ENCODE assay signal across 7 mouse cellular contexts in genomic region chr10:115383644-115384220, GRCm38 (mm10). TPM values are rescaled to one million over a fixed set of nuclear protein-coding genes. Genes with fewer than 3 reads are reported as not detected.
DNase-seq lines count a peak whose midpoint lies in the region; ATAC-seq lines count a peak whose summit lies in the region.

No protein-coding gene starts in this region.

- H3K9ac ChIP-seq in intestine, embryonic 14.5 days (ENCODE audit: low read length): peak overlapping the region; percentile 88
- H3K9ac ChIP-seq in neural tube, embryonic 13.5 days: peak overlapping the region; percentile 90

- peak overlapping the region; percentile 94 for H3K4me3 ChIP-seq in megakaryocyte, embryonic 14.5 days (replicated peaks)
- H3K4me3 ChIP-seq in embryonic facial prominence, embryonic 10.5 days: peak overlapping the region; percentile 93
- H3K4me3 ChIP-seq in intestine, embryonic 14.5 days (ENCODE audit: low read depth, low read length): peak overlapping the region; percentile 79
- peak overlapping the region; percentile 96 for H3K4me3 ChIP-seq in neural tube, embryonic 13.5 days

- peaks cover 27% of the 10 kb centered on the region for H3K36me3 ChIP-seq in megakaryocyte, embryonic 14.5 days (replicated peaks; ENCODE audit: low read length)
- peaks cover 26% of the 10 kb centered on the region for H3K36me3 ChIP-seq in embryonic facial prominence, embryonic 10.5 days (replicated peaks)
- peaks cover 1% of the 10 kb centered on the region for H3K36me3 ChIP-seq in intestine, embryonic 14.5 days (ENCODE audit: control insufficient read depth, insufficient read depth, low read length)
- H3K36me3 ChIP-seq in neural tube, embryonic 13.5 days: no peaks in the 10 kb centered on the region

- no peaks in the 10 kb centered on the region for H3K9me3 ChIP-seq in megakaryocyte, embryonic 14.5 days
- H3K9me3 ChIP-seq in embryonic facial prominence, embryonic 10.5 days: no peaks in the 10 kb centered on the region
- no peaks in the 10 kb centered on the region for H3K9me3 ChIP-seq in intestine, embryonic 14.5 days (ENCODE audit: control insufficient read depth, low read length)
- no peaks in the 10 kb centered on the region for H3K9me3 ChIP-seq in neural tube, embryonic 13.5 days

- no peak for ATAC-seq in megakaryocyte, adult 5-6 weeks (ENCODE audit: poor library complexity, severe bottlenecking)
- no peak for ATAC-seq in intestine, embryonic 14.5 days (replicated peaks; ENCODE audit: low FRiP score, low TSS enrichment, low read depth)
- no peak for ATAC-seq in neural tube, embryonic 13.5 days (ENCODE audit: low read depth)

- peak overlapping the region; percentile 92 for H3K27ac ChIP-seq in embryonic facial prominence, embryonic 10.5 days (replicated peaks)
- H3K27ac ChIP-seq in intestine, embryonic 14.5 days (ENCODE audit: low read depth): peak overlapping the region; percentile 98
- peak overlapping the region; percentile 99 for H3K27ac ChIP-seq in neural tube, embryonic 13.5 days (replicated peaks)

- WGBS in embryonic facial prominence, embryonic 10.5 days: 4% methylated on average over 15 of the region's 15 CpGs
- WGBS in intestine, embryonic 14.5 days: 3% methylated on average over 15 of the region's 15 CpGs
- whole genome bisulfite sequencing in neural tube, embryonic 13.5 days: 2% methylated on average over 15 of the region's 15 CpGs

- peaks cover 38% of the 10 kb centered on the region for H3K4me1 ChIP-seq in megakaryocyte, embryonic 14.5 days
- H3K4me1 ChIP-seq in embryonic facial prominence, embryonic 10.5 days: peaks cover 36% of the 10 kb centered on the region
- H3K4me1 ChIP-seq in intestine, embryonic 14.5 days (replicated peaks; ENCODE audit: control insufficient read depth, insufficient read depth, low read length): peaks cover 33% of the 10 kb centered on the region; the same call in 1 of the 2 replicates
- peaks cover 62% of the 10 kb centered on the region for H3K4me1 ChIP-seq in neural tube, embryonic 13.5 days (replicated peaks)

- no peak for DNase-seq in embryonic facial prominence, embryonic 10.5 days (ENCODE audit: low spot score)
- no peak for DNase-seq in intestine, embryonic 14.5 days (ENCODE audit: low spot score)
- no peak for DNase-seq in cerebellum, adult 11-12 months
- no peak for DNase-seq in natural killer cell, adult 2 months (ENCODE audit: low spot score in 2 of 2)

- peak overlapping the region; percentile 68 for H3K4me2 ChIP-seq in intestine, embryonic 14.5 days (ENCODE audit: low read length)
- H3K4me2 ChIP-seq in neural tube, embryonic 13.5 days: peak overlapping the region; percentile 76

- H3K27me3 ChIP-seq in megakaryocyte, embryonic 14.5 days (replicated peaks): no peaks in the 10 kb centered on the region
- no peaks in the 10 kb centered on the region for H3K27me3 ChIP-seq in embryonic facial prominence, embryonic 10.5 days (replicated peaks; ENCODE audit: low read depth, poor library complexity, severe bottlenecking)
- H3K27me3 ChIP-seq in intestine, embryonic 14.5 days (replicated peaks; ENCODE audit: control insufficient read depth, insufficient read depth, low read length): no peaks in the 10 kb centered on the region
- H3K27me3 ChIP-seq in neural tube, embryonic 13.5 days: no peaks in the 10 kb centered on the region

RNA-seq across cellular contexts. Expression of gene Thap2, which starts 0.5 kb away (rescaled TPM):
- polyA plus RNA-seq in megakaryocyte, embryonic 14.5 days (2012; ENCODE audit: insufficient read depth, low replicate concordance): 4.1 and 5.5 TPM in 2 replicates
- total RNA-seq in megakaryocyte, adult 5-6 weeks (2015): 5.5 and 5.8 TPM in 2 replicates
- total RNA-seq in megakaryocyte, adult 5-6 weeks (2017): 5.6 and 5.7 TPM in 2 replicates
- 24.1 and 26.2 TPM in 2 replicates for polyA plus RNA-seq in embryonic facial prominence, embryonic 10.5 days (2016; fragmentation: Nextera tagmentation; extraction: Ambion mirVana)
- polyA plus RNA-seq in intestine, embryonic 14.5 days (2014; fragmentation: Nextera tagmentation; extraction: Ambion mirVana): 17.5 and 20.3 TPM in 2 replicates
- 25.6 and 31.7 TPM in 2 replicates for polyA plus RNA-seq in neural tube, embryonic 13.5 days (2015; fragmentation: Nextera tagmentation; extraction: Ambion mirVana)

RNA-seq across cellular contexts. Expression of gene Zfc3h1, which starts 1.0 kb away (rescaled TPM):
- polyA plus RNA-seq in megakaryocyte, embryonic 14.5 days (2012; ENCODE audit: insufficient read depth, low replicate concordance): 2.8 and 2.9 TPM in 2 replicates
- total RNA-seq in megakaryocyte, adult 5-6 weeks (2015): 56.7 and 65.8 TPM in 2 replicates
- 46.7 and 47.7 TPM in 2 replicates for total RNA-seq in megakaryocyte, adult 5-6 weeks (2017)
- polyA plus RNA-seq in embryonic facial prominence, embryonic 10.5 days (2016; fragmentation: Nextera tagmentation; extraction: Ambion mirVana): 17.0 and 19.0 TPM in 2 replicates
- 24.5 and 25.3 TPM in 2 replicates for polyA plus RNA-seq in intestine, embryonic 14.5 days (2014; fragmentation: Nextera tagmentation; extraction: Ambion mirVana)
- 17.3 and 17.7 TPM in 2 replicates for polyA plus RNA-seq in neural tube, embryonic 13.5 days (2015; fragmentation: Nextera tagmentation; extraction: Ambion mirVana)

RNA-seq across cellular contexts. Expression of gene Tmem19, which starts 21.4 kb away (rescaled TPM):
- polyA plus RNA-seq in megakaryocyte, embryonic 14.5 days (2012; ENCODE audit: insufficient read depth, low replicate concordance): 6.1 and 9.6 TPM in 2 replicates
- total RNA-seq in megakaryocyte, adult 5-6 weeks (2015): 16.6 and 22.8 TPM in 2 replicates
- 20.2 and 25.6 TPM in 2 replicates for total RNA-seq in megakaryocyte, adult 5-6 weeks (2017)
- polyA plus RNA-seq in embryonic facial prominence, embryonic 10.5 days (2016; fragmentation: Nextera tagmentation; extraction: Ambion mirVana): 26.1 and 27.9 TPM in 2 replicates
- polyA plus RNA-seq in intestine, embryonic 14.5 days (2014; fragmentation: Nextera tagmentation; extraction: Ambion mirVana): 26.5 and 33.2 TPM in 2 replicates
- 34.8 and 40.5 TPM in 2 replicates for polyA plus RNA-seq in neural tube, embryonic 13.5 days (2015; fragmentation: Nextera tagmentation; extraction: Ambion mirVana)
